Mouse (Mus musculus) lung, embryonic 15.5 days (tissue): ENCODE results near the gene Fibp. TPM values are rescaled to one million over a fixed set of nuclear protein-coding genes. Genes with fewer than 3 reads are reported as not detected.

Experiments
- ATAC-seq: fragments of 200-750 bp; cut with Nextera tagmentation; 2 replicates; pipeline ENCODE4 v1.8.0; 2017; ENCODE audit warnings: moderate number of reproducible peaks, borderline replicate concordance; ENCODE audit not compliant: low FRiP score, low TSS enrichment; ENCODE audit errors: extremely low read depth
- H3K27ac ChIP-seq: fragments of 300-500 bp; sonication (generic); 2 replicates; pipeline ENCODE4 v1.5.1; 2015; ENCODE audit warnings: moderate library complexity, mild to moderate bottlenecking, inconsistent platforms
- H3K27me3 ChIP-seq: fragments of 300-500 bp; sonication (generic); 2 replicates; pipeline ENCODE4 v1.6.1; 2015; ENCODE audit warnings: inconsistent platforms
- H3K36me3 ChIP-seq: fragments of 300-500 bp; sonication (generic); 2 replicates; pipeline ENCODE4 v1.6.1; 2015; ENCODE audit warnings: inconsistent platforms
- H3K4me1 ChIP-seq: fragments of 300-500 bp; sonication (generic); 2 replicates; pipeline ENCODE4 v1.6.1; 2015; ENCODE audit warnings: inconsistent platforms
- H3K4me2 ChIP-seq: fragments of 300-500 bp; sonication (generic); 2 replicates; pipeline ENCODE4 v1.6.1; 2015; ENCODE audit warnings: inconsistent platforms, mild to moderate bottlenecking, moderate library complexity
- H3K4me3 ChIP-seq: fragments of 300-500 bp; sonication (generic); 2 replicates; pipeline ENCODE4 v1.5.1; 2015; ENCODE audit warnings: mild to moderate bottlenecking, inconsistent platforms
- H3K9ac ChIP-seq: fragments of 300-500 bp; sonication (generic); 2 replicates; pipeline ENCODE4 v1.6.1; 2015; ENCODE audit warnings: inconsistent platforms
- H3K9me3 ChIP-seq: fragments of 300-500 bp; sonication (generic); 2 replicates; pipeline ENCODE4 v1.6.1; 2016; ENCODE audit warnings: inconsistent platforms
- WGBS: fragments of 180-500 bp; shearing (Covaris S2); methylation state at CpG from one replicate; pipeline ENCODE4 v1.1.7; 2015; 5-methylcytosine and 5-hydroxymethylcytosine counted together
- polyA plus RNA-seq: library from polyadenylated mRNA; unstranded; fragments of >200 nt; fragmentation: Nextera tagmentation; extraction: Ambion mirVana; gene quantifications from 2 replicates; pipeline ENCODE4 v1.2.1, GENCODE M21; 2015

The Fibp gene
- 101 and 117 TPM in 2 replicates for polyA plus RNA-seq

GRCm38 (mm10) chr19:5460465-5460911, at the start of gene Fibp:
Gene Fibp, plus strand, starts transcription at chr19:5460615.
- Histone ChIP-seq H3K36me3 (peaks cover 28% of the 10 kb centered on the region), H3K27me3 (no peaks in the 10 kb centered on the region), H3K9ac (peak within 1 kb of the TSS; percentile 67), H3K4me2 (peak within 1 kb of the TSS; percentile 85), H3K27ac (peak within 1 kb of the TSS; percentile 46; the same call in 1 of the 2 replicates), H3K4me1 (peaks cover 50% of the 10 kb centered on the region), H3K9me3 (no peaks in the 10 kb centered on the region), H3K4me3 (peak within 1 kb of the TSS; percentile 65)
- peak; percentile 46; the same call in 1 of the 2 replicates for ATAC-seq
- WGBS = under 1% methylated on average over 32 of the region's 32 CpGs

GRCm38 (mm10) chr19:5410641-5411040, 49.8 kb upstream of the Fibp start:
- Histone ChIP-seq H3K27ac (no peak overlapping the region), H3K27me3 (no peaks in the 10 kb centered on the region), H3K4me2 (no peak overlapping the region), H3K4me3 (no peak overlapping the region), H3K9ac (no peak overlapping the region), H3K4me1 (peaks cover 18% of the 10 kb centered on the region), H3K9me3 (no peaks in the 10 kb centered on the region), H3K36me3 (no peaks in the 10 kb centered on the region)
- no peak for ATAC-seq
- 48% methylated on average over 5 of the region's 5 CpGs for WGBS

GRCm38 (mm10) chr19:5411961-5412360, 48.5 kb upstream of the Fibp start:
- peaks cover 18% of the 10 kb centered on the region for H3K4me1 ChIP-seq
- no peaks in the 10 kb centered on the region for H3K9me3 ChIP-seq
- ATAC-seq = no peak
- H3K4me2 ChIP-seq = no peak overlapping the region
- H3K27ac ChIP-seq = no peak overlapping the region
- H3K4me3 ChIP-seq = no peak overlapping the region
- no peaks in the 10 kb centered on the region for H3K27me3 ChIP-seq
- H3K36me3 ChIP-seq = no peaks in the 10 kb centered on the region
- no peak overlapping the region for H3K9ac ChIP-seq
- WGBS = 52% methylated on average over 5 of the region's 5 CpGs

GRCm38 (mm10) chr19:5413840-5414239, 46.6 kb upstream of the Fibp start:
- H3K9ac ChIP-seq = no peak overlapping the region
- H3K27me3 ChIP-seq = no peaks in the 10 kb centered on the region
- H3K36me3 ChIP-seq = no peaks in the 10 kb centered on the region
- 73% methylated on average over 4 of the region's 4 CpGs for WGBS
- H3K4me1 ChIP-seq = peaks cover 3% of the 10 kb centered on the region; the same call in 1 of the 2 replicates
- no peak overlapping the region for H3K4me3 ChIP-seq
- H3K4me2 ChIP-seq = no peak overlapping the region
- ATAC-seq = no peak
- no peaks in the 10 kb centered on the region for H3K9me3 ChIP-seq
- no peak overlapping the region for H3K27ac ChIP-seq

GRCm38 (mm10) chr19:5414534-5414957, 45.9 kb upstream of the Fibp start:
- H3K9me3 ChIP-seq = no peaks in the 10 kb centered on the region

GRCm38 (mm10) chr19:5418750-5419466, 41.5 kb upstream of the Fibp start:
- peaks cover 37% of the 10 kb centered on the region for H3K36me3 ChIP-seq
- no peak overlapping the region for H3K4me2 ChIP-seq
- no peaks in the 10 kb centered on the region for H3K27me3 ChIP-seq
- WGBS = 93% methylated on average over 8 of the region's 8 CpGs
- H3K9me3 ChIP-seq = no peaks in the 10 kb centered on the region
- no peak overlapping the region for H3K9ac ChIP-seq
- no peak overlapping the region for H3K4me3 ChIP-seq
- no peak for ATAC-seq
- H3K27ac ChIP-seq = no peak overlapping the region
- H3K4me1 ChIP-seq = peaks cover 12% of the 10 kb centered on the region

More at GRCm38 (mm10) chr19:5414534-5414957, 45.9 kb upstream of the Fibp start:
- H3K27ac ChIP-seq = no peak overlapping the region
- H3K4me2 ChIP-seq = no peak overlapping the region
- H3K27me3 ChIP-seq = no peaks in the 10 kb centered on the region
- H3K4me1 ChIP-seq = no peaks in the 10 kb centered on the region; the same call in 1 of the 2 replicates
- WGBS = 51% methylated on average over 2 of the region's 2 CpGs
- no peak overlapping the region for H3K9ac ChIP-seq
- 0 out of 2 replicates have a peak, but pooled peaks cover 2% of the 10 kb centered on the region for H3K36me3 ChIP-seq
- no peak overlapping the region for H3K4me3 ChIP-seq
- ATAC-seq = no peak

GRCm38 (mm10) chr19:5419630-5420029, 40.8 kb upstream of the Fibp start:
- Histone ChIP-seq H3K4me2 (no peak overlapping the region), H3K4me3 (no peak overlapping the region), H3K9me3 (no peaks in the 10 kb centered on the region), H3K4me1 (peaks cover 13% of the 10 kb centered on the region), H3K36me3 (peaks cover 37% of the 10 kb centered on the region), H3K27me3 (no peaks in the 10 kb centered on the region), H3K27ac (no peak overlapping the region), H3K9ac (no peak overlapping the region)
- no peak for ATAC-seq
- WGBS = 83% methylated on average over 9 of the region's 9 CpGs

GRCm38 (mm10) chr19:5420579-5420978, 39.8 kb upstream of the Fibp start:
- Histone ChIP-seq H3K9ac (no peak overlapping the region), H3K4me3 (no peak overlapping the region), H3K36me3 (peaks cover 37% of the 10 kb centered on the region), H3K27ac (no peak overlapping the region), H3K4me2 (no peak overlapping the region), H3K9me3 (no peaks in the 10 kb centered on the region), H3K4me1 (peaks cover 13% of the 10 kb centered on the region), H3K27me3 (no peaks in the 10 kb centered on the region)
- no peak for ATAC-seq
- 89% methylated on average over 6 of the region's 6 CpGs for WGBS

GRCm38 (mm10) chr19:5421784-5422183, 38.6 kb upstream of the Fibp start:
- ATAC-seq = no peak
- WGBS = 86% methylated on average over 5 of the region's 5 CpGs
- H3K9me3 ChIP-seq = no peaks in the 10 kb centered on the region
- no peak overlapping the region for H3K4me3 ChIP-seq
- H3K27me3 ChIP-seq = no peaks in the 10 kb centered on the region
- no peak overlapping the region for H3K9ac ChIP-seq
- H3K27ac ChIP-seq = no peak overlapping the region
- no peak overlapping the region for H3K4me2 ChIP-seq
- H3K4me1 ChIP-seq = peaks cover 24% of the 10 kb centered on the region
- H3K36me3 ChIP-seq = peaks cover 45% of the 10 kb centered on the region

- ATAC-seq = no peak
- H3K27ac ChIP-seq = no peak overlapping the region
- H3K4me3 ChIP-seq = no peak overlapping the region
- peaks cover 50% of the 10 kb centered on the region for H3K36me3 ChIP-seq
- no peak overlapping the region for H3K4me2 ChIP-seq
- H3K4me1 ChIP-seq = peaks cover 29% of the 10 kb centered on the region
- 85% methylated on average over 10 of the region's 10 CpGs for WGBS
- no peaks in the 10 kb centered on the region for H3K9me3 ChIP-seq
- no peaks in the 10 kb centered on the region for H3K27me3 ChIP-seq
- no peak overlapping the region for H3K9ac ChIP-seq
Measured at GRCm38 (mm10) chr19:5422267-5422666, 38.1 kb upstream of the Fibp start.

GRCm38 (mm10) chr19:5422895-5423443, 37.4 kb upstream of the Fibp start:
- Histone ChIP-seq H3K4me1 (peaks cover 31% of the 10 kb centered on the region), H3K4me3 (peak overlapping the region; percentile 79), H3K9ac (peak overlapping the region; percentile 76; the same call in 1 of the 2 replicates), H3K27me3 (no peaks in the 10 kb centered on the region), H3K4me2 (peak overlapping the region; percentile 85), H3K27ac (peak overlapping the region; percentile 95; the same call in 1 of the 2 replicates), H3K36me3 (peaks cover 51% of the 10 kb centered on the region), H3K9me3 (no peaks in the 10 kb centered on the region)
- 75% methylated on average over 9 of the region's 9 CpGs for WGBS
- ATAC-seq = no peak

GRCm38 (mm10) chr19:5423561-5423960, 36.9 kb upstream of the Fibp start:
- Histone ChIP-seq H3K36me3 (peaks cover 51% of the 10 kb centered on the region), H3K9ac (peak overlapping the region; percentile 76), H3K9me3 (no peaks in the 10 kb centered on the region), H3K4me2 (peak overlapping the region; percentile 85), H3K4me3 (peak overlapping the region; percentile 79), H3K27me3 (no peaks in the 10 kb centered on the region), H3K27ac (peak overlapping the region; percentile 95), H3K4me1 (peaks cover 31% of the 10 kb centered on the region)
- 43% methylated on average over 12 of the region's 12 CpGs for WGBS
- ATAC-seq = no peak
